Mouse (Mus musculus) heart, adult 2 months (tissue): ENCODE data around the gene Hibch. TPM values are rescaled to one million over a fixed set of nuclear protein-coding genes. Genes with fewer than 3 reads are reported as not detected.
A peak's percentile ranks its signal among the peaks of the same experiment; 100 is the strongest.

ENCODE experiments used
- DNase-seq, 2 experiments: peaks; one replicate each; pipeline ENCODE4 v3.0.0; 2021
- H3K27ac ChIP-seq: fragments of 200-600 bp; 2 replicates; pipeline ENCODE4 v1.8.1; 2022
- H3K27me3 ChIP-seq: fragments of 200-500 bp; 2 replicates; pipeline ENCODE4 v1.6.1; 2012; ENCODE audit warnings: mild to moderate bottlenecking, low read length, inconsistent platforms, mixed read lengths; ENCODE audit not compliant: control insufficient read depth, insufficient read depth
- H3K36me3 ChIP-seq: fragments of 200-500 bp; 2 replicates; pipeline ENCODE4 v1.6.1; 2012; ENCODE audit warnings: low read length, inconsistent platforms; ENCODE audit not compliant: control insufficient read depth, insufficient read depth
- H3K4me1 ChIP-seq: fragments of 200-500 bp; 2 replicates; pipeline ENCODE4 v1.6.1; 2011; ENCODE audit warnings: low read length; ENCODE audit not compliant: control insufficient read depth, insufficient read depth
- H3K4me3 ChIP-seq: fragments of 200-600 bp; 2 replicates; pipeline ENCODE4 v1.8.1; 2022
- H3K79me2 ChIP-seq: fragments of 200-500 bp; replicated peaks from 2 replicates; pipeline ENCODE4 v1.6.1; 2012; ENCODE audit warnings: mild to moderate bottlenecking, inconsistent platforms, low read length, moderate library complexity, mixed read lengths; ENCODE audit not compliant: control insufficient read depth, insufficient read depth
- H3K9ac ChIP-seq: fragments of 200-500 bp; 2 replicates; pipeline ENCODE4 v1.6.1; 2012; ENCODE audit warnings: low read depth, mild to moderate bottlenecking, control low read depth, inconsistent platforms, low read length, mixed read lengths
- CTCF ChIP-seq: fragments of 200-600 bp; IDR thresholded peaks from 2 replicates; pipeline ENCODE4 v1.8.1; 2022; ENCODE audit warnings: antibody characterized with exemption, mild to moderate bottlenecking, moderate library complexity
- EP300 ChIP-seq: fragments of 200-500 bp; IDR thresholded peaks from 2 replicates; pipeline ENCODE4 v1.6.1; 2011; ENCODE audit warnings: low read depth, low read length, control low read depth; ENCODE audit not compliant: insufficient read depth
- POLR2A ChIP-seq: fragments of 200-500 bp; IDR thresholded peaks from 2 replicates; pipeline ENCODE4 v1.6.1; 2011; ENCODE audit warnings: mild to moderate bottlenecking, low read depth, low read length, control low read depth; ENCODE audit not compliant: insufficient read depth
- WGBS: fragments of 180-500 bp; shearing (Covaris S2); methylation state at CpG from one replicate; pipeline ENCODE4 v1.1.7; 2018; 5-methylcytosine and 5-hydroxymethylcytosine counted together
- intact Hi-C: fragments of 180-260 bp; cut with DNase I; formaldehyde crosslinking; loops from one replicate; pipeline ENCODE4 v1.15.1; 2025
- polyA plus RNA-seq: library from polyadenylated mRNA; depleted of rRNA; stranded (reverse); fragments of >200 nt; gene quantifications from 2 replicates; pipeline ENCODE4 v1.2.3, GENCODE M21; 2012
- total RNA-seq, 2 experiments: library from RNA; stranded (reverse); gene quantifications; 2 replicates each; pipeline ENCODE4 v1.2.3; 2021

Hibch gene
- total and polyA plus RNA-seq, 3 experiments: 52.8 to 86.8 (median 70.5) TPM

GRCm38 (mm10) chr1:52816910-52817812 is 27.6 kb upstream of the Hibch start, which contains the start of gene Inpp1:
Gene Inpp1, minus strand, starts transcription at chr1:52817688.
- Histone ChIP-seq H3K4me1 (peaks cover 9% of the 10 kb centered on the region), H3K79me2 (peaks cover 3% of the 10 kb centered on the region; the same call in 1 of the 2 replicates), H3K27ac (peak within 1 kb of the TSS; percentile 85), H3K36me3 (peaks cover 4% of the 10 kb centered on the region; the same call in 1 of the 2 replicates), H3K9ac (peak within 1 kb of the TSS; percentile 93), H3K27me3 (no peaks in the 10 kb centered on the region), H3K4me3 (peak within 1 kb of the TSS; percentile 81)
- TF ChIP-seq EP300: 0 out of 2 replicates have a peak, but pooled peaks have one; percentile 50
- TF ChIP-seq POLR2A: peak; percentile 52
- TF ChIP-seq CTCF: peak; percentile 69
- under 1% methylated on average over 59 of the region's 59 CpGs for WGBS
- intact Hi-C loops: loop anchor here (1.0 to 5.0 kb wide), 2 partner anchors 27 to 70 kb away; partner anchors contain the start of gene Hibch
- DNase-seq: peak; percentile 91 to 92

- no peak for DNase-seq
- peaks cover 8% of the 10 kb centered on the region for H3K4me1 ChIP-seq
- H3K9ac ChIP-seq: peak overlapping the region; percentile 93
- intact Hi-C loops: loop anchor here (1.0 to 5.0 kb wide), 2 partner anchors 27 to 70 kb away; partner anchors contain the start of gene Hibch
- no peak for TF ChIP-seq EP300
- no peak for TF ChIP-seq CTCF
- no peak for TF ChIP-seq POLR2A
- H3K4me3 ChIP-seq: peak overlapping the region; percentile 81
- no peaks in the 10 kb centered on the region for H3K27me3 ChIP-seq
- 6% methylated on average over 7 of the region's 7 CpGs for WGBS
- H3K36me3 ChIP-seq: peaks cover 4% of the 10 kb centered on the region; the same call in 1 of the 2 replicates
- H3K27ac ChIP-seq: peak overlapping the region; percentile 85
- H3K79me2 ChIP-seq: peaks cover 3% of the 10 kb centered on the region; the same call in 1 of the 2 replicates
Measured at GRCm38 (mm10) chr1:52817813-52818147, 26.9 kb upstream of the Hibch start.

- intact Hi-C loops: no loop called here
- no peak for TF ChIP-seq EP300
- TF ChIP-seq POLR2A: no peak
- TF ChIP-seq CTCF: no peak
- WGBS: 90% methylated on average over 3 of the region's 3 CpGs
Measured at GRCm38 (mm10) chr1:52839099-52839498, 5.6 kb upstream of the Hibch start.

GRCm38 (mm10) chr1:52844354-52844753 is 375 bp upstream of the Hibch start:
- no peak overlapping the region for H3K9ac ChIP-seq
- H3K27me3 ChIP-seq: no peaks in the 10 kb centered on the region
- WGBS: 9% methylated on average over 3 of the region's 3 CpGs
- peaks cover 4% of the 10 kb centered on the region; the same call in 1 of the 2 replicates for H3K36me3 ChIP-seq
- H3K4me1 ChIP-seq: peaks cover 3% of the 10 kb centered on the region; the same call in 1 of the 2 replicates
- no peaks in the 10 kb centered on the region; the same call in 1 of the 2 replicates for H3K79me2 ChIP-seq
- no peak for TF ChIP-seq POLR2A
- TF ChIP-seq CTCF: no peak
- no peak for TF ChIP-seq EP300
- intact Hi-C loops: loop anchor here (1.0 to 10.0 kb wide), 3 partner anchors 27 to 350 kb away; partner anchors contain the start of genes Inpp1 and Nemp2
- H3K4me3 ChIP-seq: peak overlapping the region; percentile 92
- H3K27ac ChIP-seq: peak overlapping the region; percentile 77
- no peak for DNase-seq

More at GRCm38 (mm10) chr1:52839099-52839498, 5.6 kb upstream of the Hibch start:
- Histone ChIP-seq H3K4me1 (no peaks in the 10 kb centered on the region), H3K79me2 (no peaks in the 10 kb centered on the region), H3K36me3 (no peaks in the 10 kb centered on the region), H3K27me3 (no peaks in the 10 kb centered on the region), H3K4me3 (no peak overlapping the region), H3K9ac (no peak overlapping the region), H3K27ac (no peak overlapping the region)
- DNase-seq: no peak

GRCm38 (mm10) chr1:52846556-52846955 is 1.8 kb downstream of the Hibch start:
- no peak overlapping the region for H3K4me3 ChIP-seq
- no peaks in the 10 kb centered on the region for H3K27me3 ChIP-seq
- no peak overlapping the region for H3K9ac ChIP-seq
- WGBS: 89% methylated on average over 4 of the region's 4 CpGs
- no peak for TF ChIP-seq POLR2A
- no peak for TF ChIP-seq EP300
- no peak for TF ChIP-seq CTCF
- DNase-seq: no peak
- peaks cover 4% of the 10 kb centered on the region; the same call in 1 of the 2 replicates for H3K36me3 ChIP-seq
- H3K79me2 ChIP-seq: no peaks in the 10 kb centered on the region; the same call in none of the 2 replicates
- intact Hi-C loops: loop anchor here (5.0 to 10.0 kb wide), 2 partner anchors 44 to 352 kb away; no protein-coding TSS in a partner anchor
- peaks cover 3% of the 10 kb centered on the region; the same call in 1 of the 2 replicates for H3K4me1 ChIP-seq
- H3K27ac ChIP-seq: no peak overlapping the region
